Mouse (Mus musculus) granulocyte monocyte progenitor cell, adult 5-6 weeks (primary cell): ENCODE data around the gene Tanc1. TPM values are rescaled to one million over a fixed set of nuclear protein-coding genes. Genes with fewer than 3 reads are reported as not detected.

Source experiments
- ATAC-seq: replicated peaks from 2 replicates; pipeline ENCODE4 v1.8.0; 2016; ENCODE audit warnings: mild to moderate bottlenecking, moderate TSS enrichment, inconsistent platforms; ENCODE audit not compliant: poor library complexity, severe bottlenecking
- total RNA-seq, 2 experiments: library from RNA; stranded (forward) in 1 of 2; stranded (reverse) in 1 of 2; fragments of 200-712, 200-1000 nt in 1 of 2; fragments of >200 nt in 1 of 2; fragmentation: Nextera tagmentation in 1 of 2; gene quantifications; 2 replicates each; pipeline ENCODE4 v1.2.3; 2014 to 2017

Gene Tanc1
- total RNA-seq, 2 experiments from 2014 or later, result 3.6 to 15.6 TPM

GRCm38 (mm10) chr2:59814997-59815396, 203.2 kb downstream of the Tanc1 start:
- peak; percentile 78 for ATAC-seq

DNA sequence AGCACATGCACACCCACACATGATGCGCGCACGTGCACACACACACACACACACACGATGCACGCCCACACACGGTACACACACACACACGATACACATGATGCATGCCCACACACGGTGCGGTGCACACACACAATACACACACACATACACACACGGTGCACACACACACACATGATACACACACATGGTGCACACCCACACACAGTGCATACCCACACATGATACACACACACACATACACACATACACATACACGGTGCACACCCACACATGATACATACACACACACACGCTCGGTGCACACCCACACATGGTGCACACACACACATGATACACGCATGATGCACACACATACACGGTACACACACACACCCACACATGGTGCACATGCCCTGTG, 206.8 kb downstream of the Tanc1 start:
- ATAC-seq, result no peak

- no peak for ATAC-seq
These were observed 207.6 kb downstream of the Tanc1 start for GRCm38 (mm10) chr2:59819415-59819814.

GRCm38 (mm10) chr2:59820088-59820487, 208.2 kb downstream of the Tanc1 start:
- ATAC-seq, result no peak

DNA sequence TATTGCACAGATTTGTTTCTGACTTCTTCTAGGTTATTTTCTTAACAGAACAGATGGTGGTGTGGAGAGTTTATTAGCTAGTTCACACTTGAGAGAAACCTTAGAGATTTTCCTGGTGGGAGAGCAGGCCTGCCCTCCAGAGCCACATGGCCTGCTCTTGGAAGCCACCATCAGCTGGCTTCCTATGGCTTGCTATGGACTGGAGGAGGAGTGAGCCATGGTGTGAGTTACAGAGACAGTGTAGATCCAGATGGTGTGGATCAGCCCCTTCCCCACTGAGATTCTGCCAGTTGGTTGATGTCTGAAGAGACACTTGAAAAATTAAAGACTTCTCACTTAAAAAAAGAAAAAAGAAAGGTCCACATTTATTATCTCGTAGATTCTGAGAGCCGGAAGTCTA, 209.2 kb downstream of the Tanc1 start:
- no peak for ATAC-seq

GRCm38 (mm10) chr2:59824289-59824688, 212.4 kb downstream of the Tanc1 start:
- no peak for ATAC-seq

- ATAC-seq, result no peak
These were observed 213.5 kb downstream of the Tanc1 start for GRCm38 (mm10) chr2:59825380-59825779.

DNA sequence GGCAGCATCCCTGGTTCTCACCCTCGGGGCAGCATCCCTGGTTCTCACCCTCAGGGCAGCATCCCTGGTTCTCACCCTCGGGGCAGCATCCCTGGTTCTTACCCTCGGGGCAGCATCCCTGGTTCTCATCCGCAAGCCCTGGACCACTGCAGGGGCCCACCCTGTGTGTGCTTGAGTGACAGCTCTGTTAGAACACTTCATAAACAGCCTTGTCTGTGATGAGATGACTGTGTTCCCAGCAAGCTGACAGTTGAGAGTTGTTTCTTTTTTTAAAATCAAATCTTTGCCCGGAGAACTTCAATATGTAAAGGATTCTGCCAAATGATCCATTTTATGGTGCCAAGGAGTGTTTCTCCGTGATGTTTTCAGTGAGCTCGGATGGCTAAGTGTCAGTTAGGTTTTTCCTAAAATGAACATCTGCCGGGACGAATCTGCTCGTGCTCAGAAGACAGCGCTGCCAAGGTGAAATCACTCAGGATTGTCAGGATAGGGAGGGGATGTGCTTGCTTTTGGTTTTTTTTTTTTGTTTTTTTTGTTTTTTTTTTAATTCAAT, 216.3 kb downstream of the Tanc1 start:
- no peak for ATAC-seq

GRCm38 (mm10) chr2:59828777-59829508, 217.1 kb downstream of the Tanc1 start:
- no peak for ATAC-seq

DNA sequence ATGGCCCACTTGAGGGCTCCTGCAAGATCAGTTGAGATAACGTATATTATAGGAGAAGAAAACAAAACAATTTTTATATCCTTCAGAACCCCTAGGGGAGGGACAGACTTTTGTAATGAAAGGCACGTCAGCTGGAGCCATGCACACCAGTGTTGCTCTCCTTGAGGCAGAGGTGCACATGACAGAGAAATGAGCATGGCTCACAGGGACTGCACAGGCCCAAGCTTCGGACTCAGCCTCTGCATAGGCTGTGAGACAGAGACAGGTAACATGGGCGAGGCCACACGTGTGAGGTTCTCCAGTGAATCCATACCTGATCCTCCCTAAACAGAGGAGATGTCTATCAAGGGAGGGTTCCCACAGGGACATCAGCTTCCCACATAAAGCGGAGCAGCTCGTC, 217.9 kb downstream of the Tanc1 start:
- ATAC-seq, result no peak

DNA sequence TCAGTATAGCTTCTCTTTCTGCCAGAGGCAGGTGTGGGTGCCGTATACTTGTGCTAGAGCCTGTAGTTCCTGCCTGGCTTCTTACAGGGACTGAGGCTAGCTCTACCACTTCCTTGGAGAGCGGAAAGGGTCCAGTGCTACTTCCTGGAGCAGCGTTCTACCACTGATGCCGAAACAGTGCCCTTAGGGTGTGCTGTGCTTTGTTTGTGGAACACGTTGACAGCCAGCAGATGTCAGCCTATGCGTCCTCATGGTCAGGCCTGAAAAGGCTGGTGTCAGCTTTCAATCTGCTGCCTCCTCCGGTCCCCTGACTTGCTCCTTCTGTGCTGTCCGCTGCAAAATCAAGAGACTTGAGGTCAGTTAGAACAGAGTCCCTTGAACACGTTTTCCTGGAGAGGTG, 218.3 kb downstream of the Tanc1 start:
- ATAC-seq, result no peak

DNA sequence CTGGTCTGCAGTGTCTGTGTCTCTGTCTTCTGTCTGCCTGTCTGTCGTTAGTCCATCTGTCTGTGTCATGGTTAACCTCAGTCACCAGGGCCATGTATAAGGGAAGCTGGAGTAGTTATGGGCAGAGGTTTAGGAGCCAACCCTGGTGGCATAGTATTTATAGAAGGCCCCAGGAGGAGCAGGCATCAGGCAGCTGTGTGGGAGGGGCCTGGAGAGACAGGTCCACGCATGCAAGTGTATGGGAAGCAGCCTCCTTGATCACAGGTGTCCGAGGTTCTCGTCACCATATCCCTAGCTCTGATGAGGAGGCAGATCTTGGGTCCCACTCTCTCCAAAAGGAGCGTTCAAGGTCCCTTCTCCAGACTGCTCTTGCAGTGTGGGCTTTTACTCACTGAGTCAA, 219.1 kb downstream of the Tanc1 start:
- ATAC-seq, result no peak

DNA sequence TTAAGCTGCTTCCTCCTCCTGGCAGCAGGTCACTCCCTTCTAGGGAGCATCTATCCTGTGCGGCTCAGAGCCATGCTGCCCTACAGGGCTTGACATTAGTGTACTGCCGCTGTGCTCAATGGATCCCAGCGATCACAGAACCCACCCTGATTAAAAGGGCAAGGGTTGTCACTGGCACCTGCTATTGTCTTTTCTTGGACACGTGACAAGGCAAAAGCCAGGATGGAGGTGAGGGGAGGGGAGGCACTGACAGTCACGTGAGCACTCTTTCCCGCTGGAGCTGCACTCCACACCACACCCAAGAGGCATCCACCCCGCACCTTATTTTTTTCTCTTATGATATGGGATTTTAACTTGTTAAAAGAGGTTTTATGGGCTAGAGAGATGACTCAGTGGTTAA, 220.0 kb downstream of the Tanc1 start:
- no peak for ATAC-seq

GRCm38 (mm10) chr2:59838825-59839224, 227.0 kb downstream of the Tanc1 start:
- ATAC-seq, result no peak

- ATAC-seq, result no peak
These were observed 227.9 kb downstream of the Tanc1 start for GRCm38 (mm10) chr2:59839755-59840154.

DNA sequence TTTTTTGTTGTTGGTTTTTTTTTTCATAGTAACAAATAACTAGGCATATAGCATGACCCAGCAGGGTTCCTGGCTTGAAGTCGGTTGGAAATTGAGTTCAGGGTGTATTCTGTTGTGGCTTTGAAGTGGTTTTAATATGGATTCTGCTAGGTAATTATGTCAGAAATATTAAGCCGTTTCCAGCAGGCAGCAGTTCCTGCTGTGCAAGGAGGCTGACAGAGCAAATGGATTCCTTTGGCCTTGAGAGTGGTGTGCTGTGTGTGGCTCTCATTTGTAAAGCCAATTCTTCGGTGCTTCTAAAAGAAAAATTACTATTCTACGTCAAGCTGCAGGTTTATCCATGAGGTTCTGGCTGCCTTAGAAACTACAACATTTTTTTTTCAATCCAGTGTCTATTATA, 228.3 kb downstream of the Tanc1 start:
- no peak for ATAC-seq

- peak; percentile 37; the same call in 1 of the 2 replicates for ATAC-seq
These were observed 229.5 kb downstream of the Tanc1 start for GRCm38 (mm10) chr2:59841189-59841939.

DNA sequence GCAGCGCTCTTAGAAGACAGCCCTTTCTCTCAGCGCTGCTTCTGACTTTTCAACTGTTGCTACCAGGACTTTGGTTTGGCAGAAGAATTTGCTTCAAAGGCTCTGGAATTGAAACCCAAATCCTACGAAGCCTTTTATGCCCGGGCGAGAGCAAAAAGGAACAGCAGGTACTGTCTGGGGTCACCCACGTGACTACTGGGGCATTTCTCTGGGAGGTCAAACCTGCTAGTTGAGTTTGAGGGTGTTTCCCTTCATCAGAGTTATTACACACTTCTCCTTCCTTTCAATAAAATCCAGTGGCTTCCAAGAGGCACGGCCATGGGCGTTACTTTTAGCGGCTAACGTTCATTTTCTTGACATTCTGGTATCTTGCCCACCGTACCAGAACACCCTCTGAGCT, 230.1 kb downstream of the Tanc1 start:
- ATAC-seq, result no peak

- peak; percentile 59 for ATAC-seq
These were observed 230.7 kb downstream of the Tanc1 start for GRCm38 (mm10) chr2:59842556-59843008.

- ATAC-seq, result no peak
These were observed 231.3 kb downstream of the Tanc1 start for GRCm38 (mm10) chr2:59843156-59843555.

DNA sequence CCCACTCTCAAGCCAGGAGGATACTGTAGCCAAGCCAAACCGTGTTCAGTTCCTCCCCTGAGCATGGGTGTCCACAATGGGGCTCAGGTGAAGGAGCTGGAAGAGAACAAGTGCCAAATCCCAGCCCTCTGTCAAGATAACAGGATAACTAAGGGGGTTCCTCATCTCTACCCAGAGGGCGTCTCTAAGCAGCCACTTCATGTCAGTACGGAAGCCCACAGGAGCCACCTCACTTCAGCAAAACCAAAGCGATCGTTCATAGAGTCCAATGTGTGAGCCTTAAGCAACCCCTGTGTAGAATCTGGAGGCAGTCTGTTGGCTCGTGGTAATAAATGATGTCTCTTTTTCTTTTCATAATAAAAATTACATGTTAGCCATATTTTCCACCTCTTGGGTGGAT, 232.0 kb downstream of the Tanc1 start:
- no peak for ATAC-seq
